Mouse (Mus musculus): ENCODE results near the gene Gm11639. TPM values are rescaled to one million over a fixed set of nuclear protein-coding genes. Genes with fewer than 3 reads are reported as not detected.
A peak's percentile ranks its signal among the peaks of the same experiment; 100 is the strongest.
"Not testable (repeated sequence)": the region's sequence is repeated elsewhere in the genome, so short reads cannot be mapped to it uniquely, and the experiment has no call there.

The Gm11639 gene
- total RNA-seq, 2 experiments from 2014 or later = 0.79 to 1.3 TPM

DNA sequence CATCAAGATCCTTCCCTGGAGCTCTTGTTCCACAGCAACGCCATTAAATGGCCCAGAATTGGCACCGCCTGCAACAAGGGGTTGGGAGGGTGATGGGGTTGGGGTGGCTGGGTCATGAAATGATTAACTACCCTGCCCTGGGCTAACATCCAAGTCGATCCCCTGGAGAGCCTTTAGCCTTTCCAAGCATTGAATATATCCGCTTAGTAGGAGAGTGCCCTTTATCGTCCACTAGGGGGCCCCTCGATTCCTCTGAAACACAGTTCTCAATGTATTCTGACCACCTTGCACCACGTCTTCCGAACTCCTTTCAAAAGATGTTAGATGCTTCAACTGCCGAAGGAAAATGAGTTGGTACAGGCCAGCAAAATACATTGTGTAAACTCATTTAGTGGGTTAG, 438.5 kb downstream of the Gm11639 start:
- intact Hi-C loops (cut with DNase I) = loop anchor here (10.0 kb wide), 1 partner anchor 809 kb away; no protein-coding TSS in a partner anchor
- TF ChIP-seq CTCF (IDR thresholded peaks at IDR 0.05) = peak; percentile 55
- no peak for DNase-seq (ENCODE audit: extremely low spot score in 1 of 2, low spot score in 2 of 2)
- H3K4me3 ChIP-seq = no peak overlapping the region
- H3K27ac ChIP-seq = no peak overlapping the region

DNA sequence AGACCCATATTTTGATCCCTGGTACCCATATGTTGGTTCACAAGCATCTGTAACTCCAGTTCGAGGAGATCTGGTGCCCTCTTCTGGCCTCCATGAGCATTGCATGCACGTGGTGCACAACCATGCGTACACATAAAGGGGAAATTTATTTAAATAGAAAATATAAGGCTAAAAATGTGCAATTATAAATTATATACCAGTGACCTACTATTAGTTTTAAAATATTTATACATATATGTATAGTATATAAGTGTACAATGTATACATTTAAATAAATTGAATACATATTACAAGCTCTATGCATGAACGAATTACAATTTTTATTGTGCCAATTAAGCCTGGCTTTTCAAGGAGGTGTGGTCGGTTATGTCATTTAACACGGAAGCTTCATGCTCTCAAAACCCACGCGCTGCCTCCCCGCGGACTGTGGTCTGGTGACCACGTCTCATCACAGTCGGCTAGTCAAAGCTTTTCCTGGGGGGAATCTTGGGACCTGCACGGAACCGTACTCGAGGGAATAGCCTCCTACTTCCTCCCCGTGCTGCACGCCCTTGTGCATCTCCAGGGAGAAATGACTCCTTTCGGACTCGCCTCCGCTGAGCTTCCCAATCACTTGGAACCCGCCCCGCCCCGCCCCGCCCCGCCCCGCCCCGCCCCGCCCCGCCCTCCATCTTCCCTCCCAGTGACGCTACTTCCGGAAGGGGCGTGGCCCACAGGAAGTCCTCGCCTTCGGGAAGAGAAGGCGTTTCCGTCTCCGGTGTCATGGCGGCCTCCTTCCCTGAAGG, 440.4 kb downstream of the Gm11639 start, which contains the start of gene Mettl2:
Gene Mettl2 (plus strand): TSS at position 691 of the 785 bp plus-strand sequence.
- intact Hi-C loops (cut with DNase I) = loop anchor here (1.0 to 10.0 kb wide), 4 partner anchors 55 to 811 kb away; no protein-coding TSS in a partner anchor
- Histone ChIP-seq H3K27ac (peak within 1 kb of the TSS; percentile 87), H3K4me3 (peak within 1 kb of the TSS; percentile 93)
- DNase-seq (ENCODE audit: extremely low spot score in 1 of 2, low spot score in 2 of 2) = peak; percentile 72 to 83
- TF ChIP-seq CTCF (IDR thresholded peaks at IDR 0.05) = peak; percentile 79

DNA sequence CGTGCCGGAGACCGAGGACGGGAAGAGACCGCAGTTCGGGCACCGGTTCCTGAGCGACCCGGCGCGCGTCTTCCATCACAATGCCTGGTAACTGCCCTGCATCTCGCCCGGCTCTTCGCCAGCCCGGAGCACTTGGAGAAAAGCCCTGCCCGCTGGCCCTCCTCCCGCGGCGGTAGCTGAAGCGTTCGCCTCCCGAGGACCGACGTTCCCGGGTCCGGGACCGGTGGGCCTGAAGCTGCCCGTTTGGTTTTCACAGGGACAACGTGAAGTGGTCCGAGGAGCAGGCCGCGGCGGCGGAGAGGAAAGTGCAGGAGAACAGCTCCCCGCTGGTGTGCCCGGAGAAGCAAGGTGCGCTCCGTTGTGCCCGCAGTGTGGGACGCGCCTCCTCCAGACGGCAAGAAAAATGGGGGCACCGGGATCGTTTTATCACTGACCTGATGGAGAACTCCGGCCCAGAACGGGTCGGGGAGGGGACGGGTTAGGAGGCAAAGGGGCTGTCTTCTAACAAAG, 441.1 kb downstream of the Gm11639 start:
- no peak for TF ChIP-seq CTCF (IDR thresholded peaks at IDR 0.05)
- Histone ChIP-seq H3K27ac (peak overlapping the region; percentile 67), H3K4me3 (peak overlapping the region; percentile 93)
- intact Hi-C loops (cut with DNase I) = loop anchor here (1.0 to 10.0 kb wide), 3 partner anchors 55 to 812 kb away; no protein-coding TSS in a partner anchor
- DNase-seq (ENCODE audit: extremely low spot score in 1 of 2, low spot score in 2 of 2) = no peak

DNA sequence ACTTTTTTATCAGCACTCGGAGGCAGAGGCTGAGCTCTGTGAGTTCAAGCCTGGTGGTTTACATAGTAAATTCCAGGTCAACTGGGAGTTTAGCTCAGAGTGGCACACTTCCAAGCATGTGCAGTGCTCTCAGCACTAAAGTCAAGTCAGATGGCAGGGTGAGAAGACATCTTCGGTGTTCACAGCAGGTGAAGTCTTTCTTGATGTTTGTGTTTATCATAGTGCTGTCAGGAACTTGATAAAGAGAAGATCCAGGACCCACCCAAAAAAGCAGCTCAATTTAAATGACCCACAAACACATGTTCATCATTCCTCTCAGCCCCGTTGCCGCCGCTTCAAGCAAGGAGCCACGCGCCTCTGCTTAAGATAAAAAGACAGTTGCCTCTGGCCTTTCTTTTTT, 450.2 kb downstream of the Gm11639 start:
- Histone ChIP-seq H3K4me3 (no peak overlapping the region), H3K27ac (no peak overlapping the region)
- TF ChIP-seq CTCF (IDR thresholded peaks at IDR 0.05) = no peak
- no peak for DNase-seq (ENCODE audit: extremely low spot score in 1 of 2, low spot score in 2 of 2)
- intact Hi-C loops (cut with DNase I) = no loop called here

DNA sequence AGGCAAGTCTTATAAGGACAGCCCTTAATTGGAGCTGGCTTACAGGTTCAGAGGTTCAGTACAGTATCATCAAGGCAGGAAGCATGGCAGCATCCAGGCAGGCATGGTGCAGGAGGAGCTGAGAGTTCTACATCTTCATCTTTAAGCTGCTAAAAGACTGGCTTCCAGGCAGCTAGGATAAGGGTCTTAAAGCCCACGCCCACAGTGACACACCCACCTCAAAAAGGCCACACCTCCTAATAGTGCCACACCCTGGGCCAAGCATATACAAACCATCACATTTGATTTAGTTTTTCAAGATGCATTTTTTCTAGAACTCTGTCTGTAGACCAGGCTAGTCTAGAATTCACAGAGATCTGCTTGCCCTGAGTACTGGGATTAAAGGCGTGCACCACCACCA, 451.7 kb downstream of the Gm11639 start:
- H3K4me3 ChIP-seq; DNase-seq (ENCODE audit: extremely low spot score in 1 of 2, low spot score in 2 of 2); intact Hi-C loops (cut with DNase I); H3K27ac ChIP-seq: not testable (repeated sequence)

DNA sequence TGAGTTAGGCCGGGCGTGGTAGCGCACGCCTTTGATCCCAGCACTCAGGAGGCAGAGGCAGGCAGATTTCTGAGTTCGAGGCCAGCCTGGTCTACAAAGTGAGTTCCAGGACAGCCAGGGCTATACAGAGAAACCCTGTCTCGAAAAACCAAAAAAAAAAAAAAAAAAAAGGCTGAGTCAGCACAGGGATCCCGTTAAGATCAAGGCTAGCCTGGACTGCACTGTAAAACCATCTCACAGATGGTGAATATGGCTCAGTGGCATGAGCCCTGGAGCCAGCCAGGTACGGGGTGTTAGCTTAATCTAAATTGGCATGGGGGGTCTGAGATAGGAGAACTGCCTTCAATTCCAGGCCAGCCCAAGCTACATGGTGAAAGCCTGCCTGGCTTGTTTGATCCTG, 455.0 kb downstream of the Gm11639 start:
- intact Hi-C loops (cut with DNase I); DNase-seq (ENCODE audit: extremely low spot score in 1 of 2, low spot score in 2 of 2); H3K27ac ChIP-seq; H3K4me3 ChIP-seq: not testable (repeated sequence)

DNA sequence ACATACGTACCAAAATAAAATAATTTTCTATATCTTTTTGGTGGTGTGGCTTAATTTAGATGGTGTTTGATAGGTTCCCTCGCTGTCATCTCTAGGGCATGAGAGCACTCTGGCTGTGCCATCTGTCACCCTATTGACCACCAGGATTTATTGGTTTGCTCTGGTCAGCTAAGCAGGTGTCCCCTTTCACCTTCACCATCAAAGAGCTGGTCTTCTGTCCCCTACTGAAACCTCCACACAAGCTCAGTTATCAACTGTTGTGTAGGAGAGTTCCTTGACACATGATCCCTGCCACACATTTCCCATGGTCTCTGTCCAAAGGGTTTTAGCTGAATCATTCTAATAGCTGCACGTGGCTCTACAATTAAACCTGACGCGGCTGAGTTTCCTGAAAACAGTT, 455.6 kb downstream of the Gm11639 start:
- no peak for DNase-seq (ENCODE audit: extremely low spot score in 1 of 2, low spot score in 2 of 2)
- Histone ChIP-seq H3K27ac (no peak overlapping the region), H3K4me3 (no peak overlapping the region)
- intact Hi-C loops (cut with DNase I) = no loop called here
- TF ChIP-seq CTCF (IDR thresholded peaks at IDR 0.05) = no peak

DNA sequence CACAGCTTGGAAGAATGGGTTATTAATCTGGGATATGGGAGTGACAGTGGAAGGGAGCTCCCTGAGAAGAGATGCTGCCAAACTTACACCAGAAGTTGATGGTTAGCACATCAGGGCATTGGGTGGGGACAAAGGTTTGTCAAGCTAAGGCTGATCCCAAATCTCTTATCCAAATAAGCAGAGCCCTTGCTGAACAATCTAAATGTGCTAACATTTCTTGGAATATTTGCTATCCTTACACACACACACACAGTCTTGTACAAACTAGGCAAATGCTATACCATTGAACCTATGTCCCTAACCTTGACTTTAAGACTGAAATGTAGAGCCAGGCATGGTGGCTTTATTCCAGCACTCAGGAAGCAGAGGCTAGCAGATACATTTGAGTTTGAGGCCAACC, 458.1 kb downstream of the Gm11639 start:
- TF ChIP-seq CTCF (IDR thresholded peaks at IDR 0.05) = no peak
- H3K27ac ChIP-seq = no peak overlapping the region
- DNase-seq (ENCODE audit: extremely low spot score in 1 of 2, low spot score in 2 of 2) = no peak
- no peak overlapping the region for H3K4me3 ChIP-seq
- intact Hi-C loops (cut with DNase I) = no loop called here

DNA sequence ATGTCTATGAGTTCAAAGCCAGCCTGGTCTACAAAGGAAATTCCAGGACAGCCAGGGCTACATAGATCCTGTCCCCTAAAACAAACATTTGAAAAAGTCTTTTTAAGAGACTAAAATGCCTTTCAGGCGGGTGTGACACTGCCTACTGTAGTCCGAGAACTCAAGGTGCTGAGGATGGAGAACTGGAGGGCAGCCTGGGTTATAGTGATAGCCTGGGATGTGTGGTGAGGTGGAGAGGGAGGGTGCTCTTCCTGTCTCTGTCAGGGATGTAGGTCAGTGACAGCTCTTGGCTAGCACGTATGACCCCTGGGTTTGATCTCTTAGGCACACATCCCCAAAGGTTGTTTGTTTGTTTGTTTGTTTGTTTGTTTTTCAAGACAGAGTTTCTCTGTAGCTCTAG, 458.6 kb downstream of the Gm11639 start:
- no peak overlapping the region for H3K27ac ChIP-seq
- intact Hi-C loops (cut with DNase I) = no loop called here
- DNase-seq (ENCODE audit: extremely low spot score in 1 of 2, low spot score in 2 of 2) = no peak
- TF ChIP-seq CTCF (IDR thresholded peaks at IDR 0.05) = no peak
- H3K4me3 ChIP-seq = no peak overlapping the region

DNA sequence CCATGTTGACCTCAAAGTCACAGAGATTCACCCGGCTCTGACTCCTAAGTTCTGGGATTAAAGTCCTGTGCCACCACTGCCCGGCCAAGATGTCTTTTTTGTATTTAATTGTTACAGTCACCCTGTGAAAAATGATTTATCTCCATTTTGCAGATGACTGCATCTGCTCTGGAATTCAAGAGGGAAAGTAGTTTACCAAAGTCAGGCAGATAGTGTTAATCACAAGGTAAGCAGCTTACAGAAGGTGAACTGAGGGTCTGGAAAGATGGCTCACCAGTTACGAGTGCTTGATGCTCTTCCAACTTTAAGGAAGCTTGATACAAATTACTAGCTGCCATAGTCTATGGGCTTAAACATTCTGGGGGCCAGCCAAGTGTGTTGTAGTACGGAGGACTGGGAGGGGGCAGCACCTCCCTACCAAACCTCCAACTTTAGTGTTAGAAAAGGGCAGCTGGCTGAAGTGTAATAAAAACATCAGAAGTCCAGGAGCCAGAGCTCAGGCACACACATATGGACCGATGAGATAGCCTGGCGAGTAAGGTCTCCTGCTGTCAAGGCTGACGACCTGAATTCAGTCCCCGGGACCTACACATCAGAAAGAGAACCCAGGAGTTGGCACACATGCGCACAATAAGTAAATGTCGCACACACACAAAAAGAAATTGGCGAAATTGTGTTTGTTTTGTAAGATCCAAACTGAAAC, 459.2 kb downstream of the Gm11639 start:
- DNase-seq (ENCODE audit: extremely low spot score in 1 of 2, low spot score in 2 of 2) = no peak
- intact Hi-C loops (cut with DNase I) = no loop called here
- TF ChIP-seq CTCF (IDR thresholded peaks at IDR 0.05) = no peak
- Histone ChIP-seq H3K27ac (no peak overlapping the region), H3K4me3 (no peak overlapping the region)

DNA sequence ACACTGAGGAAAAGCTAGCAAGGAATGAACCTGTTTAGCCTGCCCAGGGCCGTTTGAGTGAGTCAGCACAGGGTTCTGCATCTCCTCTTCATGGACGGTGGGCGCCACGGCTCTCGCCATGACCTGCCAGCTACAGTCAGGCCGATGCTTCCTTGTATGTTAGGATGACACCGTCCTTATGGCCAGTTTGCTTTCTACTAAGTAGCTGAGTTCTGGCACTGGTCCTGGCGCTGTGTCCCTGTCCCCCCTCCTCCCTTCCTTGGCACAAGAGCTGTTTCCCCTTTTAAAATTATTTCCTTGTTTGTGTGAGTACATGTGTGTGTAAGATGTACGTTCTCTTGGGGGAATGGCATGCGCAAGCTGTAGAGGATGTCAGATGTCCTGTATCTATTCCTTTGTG, 459.7 kb downstream of the Gm11639 start:
- TF ChIP-seq CTCF (IDR thresholded peaks at IDR 0.05) = no peak
- Histone ChIP-seq H3K4me3 (no peak overlapping the region), H3K27ac (no peak overlapping the region)
- no peak for DNase-seq (ENCODE audit: extremely low spot score in 1 of 2, low spot score in 2 of 2)
- intact Hi-C loops (cut with DNase I) = no loop called here

DNA sequence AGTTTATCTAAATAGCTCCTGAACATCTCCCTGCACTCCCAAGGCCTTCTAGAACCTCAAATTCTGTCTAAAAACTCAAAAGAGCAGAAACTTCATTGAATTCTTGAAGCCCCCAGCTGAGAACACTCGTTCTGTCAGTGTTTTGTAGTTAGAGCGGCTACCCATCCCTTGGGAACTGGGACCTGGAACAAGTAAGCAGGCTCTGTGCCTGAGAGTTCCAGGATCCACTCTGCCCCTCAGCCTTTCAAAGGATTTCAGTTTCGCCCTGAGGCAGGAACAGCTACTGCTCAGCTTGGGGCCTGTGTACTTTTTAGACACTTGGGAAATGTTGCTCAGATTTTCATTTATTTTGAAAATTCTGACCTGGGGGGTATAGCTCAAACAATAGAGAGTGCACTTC, 461.1 kb downstream of the Gm11639 start, which contains the start of gene Gm10842:
Gene Gm10842 (plus strand): TSS at position 301 of the 400 bp plus-strand sequence.
- no peak for DNase-seq (ENCODE audit: extremely low spot score in 1 of 2, low spot score in 2 of 2)
- Histone ChIP-seq H3K27ac (no peak within 1 kb of the TSS), H3K4me3 (no peak within 1 kb of the TSS)
- intact Hi-C loops (cut with DNase I) = no loop called here
- no peak for TF ChIP-seq CTCF (IDR thresholded peaks at IDR 0.05)
